Mouse (Mus musculus): Measurements from ENCODE around the gene Gm4869. TPM values are rescaled to one million over a fixed set of nuclear protein-coding genes. Genes with fewer than 3 reads are reported as not detected.

Gm4869 gene
- polyA plus RNA-seq, 1 experiment from 2014 or later: not detected

DNA sequence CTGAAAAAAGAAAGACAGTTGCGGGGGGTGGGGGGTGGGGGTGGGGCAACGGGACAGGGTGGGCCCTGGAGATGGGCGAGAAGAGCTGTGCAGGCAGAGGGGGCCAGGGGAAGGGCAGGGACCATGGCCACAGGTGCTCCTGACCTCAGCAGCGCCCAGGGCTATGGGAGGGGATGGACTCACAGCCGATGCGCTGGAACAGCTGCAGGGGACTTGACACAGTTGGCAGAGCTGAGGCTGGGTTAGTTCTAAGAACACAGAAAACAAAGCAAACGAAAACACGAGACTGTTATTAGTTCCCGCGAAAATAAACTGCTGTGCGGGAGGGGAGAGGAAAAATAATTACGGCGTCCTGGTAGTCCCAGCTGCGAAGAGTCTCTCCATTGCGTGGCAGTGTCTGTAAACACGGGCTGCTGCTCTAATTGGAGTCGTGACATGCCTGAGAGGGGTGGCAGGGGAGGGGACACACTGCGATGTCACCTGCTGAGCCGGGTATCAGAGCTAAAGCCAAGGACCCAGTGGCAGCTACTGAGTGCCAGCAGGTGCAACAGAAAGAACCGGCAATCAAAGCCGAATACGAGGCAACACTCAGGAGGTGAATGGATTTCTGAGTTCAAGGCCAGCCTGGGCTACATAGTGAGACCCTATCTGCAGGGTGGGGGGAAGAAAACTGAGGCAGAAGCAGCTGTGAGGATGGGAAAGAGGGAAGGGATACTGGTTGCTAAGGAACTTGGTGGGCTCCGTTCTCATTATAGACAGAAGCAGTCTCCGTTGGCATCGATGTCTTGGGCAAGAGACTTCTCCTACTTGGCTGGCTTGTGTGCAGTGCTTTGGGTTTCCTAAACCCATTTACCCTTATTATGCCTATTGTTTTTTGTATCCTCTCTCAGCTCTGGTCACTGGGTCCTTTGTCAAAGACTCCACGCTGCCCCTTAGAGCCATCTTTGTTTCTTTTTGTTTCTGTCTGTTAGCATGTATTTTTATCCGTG, 64.9 kb downstream of the Gm4869 start:
- ATAC-seq (replicated peaks): no peak
- H3K27me3 ChIP-seq (replicated peaks): no peaks in the 10 kb centered on the region
- no peaks in the 10 kb centered on the region for H3K36me3 ChIP-seq (replicated peaks)
- H3K4me2 ChIP-seq: peak overlapping the region; percentile 26
- H3K27ac ChIP-seq: 0 out of 2 replicates have a peak overlapping the region, but pooled peaks have one; percentile 47
- WGBS: 46% methylated on average over 27 of the region's 27 CpGs
- H3K9ac ChIP-seq: no peak overlapping the region; the same call in 1 of the 2 replicates
- peaks cover 46% of the 10 kb centered on the region for H3K4me1 ChIP-seq
- H3K9me3 ChIP-seq: no peaks in the 10 kb centered on the region
- no peak overlapping the region for H3K4me3 ChIP-seq

DNA sequence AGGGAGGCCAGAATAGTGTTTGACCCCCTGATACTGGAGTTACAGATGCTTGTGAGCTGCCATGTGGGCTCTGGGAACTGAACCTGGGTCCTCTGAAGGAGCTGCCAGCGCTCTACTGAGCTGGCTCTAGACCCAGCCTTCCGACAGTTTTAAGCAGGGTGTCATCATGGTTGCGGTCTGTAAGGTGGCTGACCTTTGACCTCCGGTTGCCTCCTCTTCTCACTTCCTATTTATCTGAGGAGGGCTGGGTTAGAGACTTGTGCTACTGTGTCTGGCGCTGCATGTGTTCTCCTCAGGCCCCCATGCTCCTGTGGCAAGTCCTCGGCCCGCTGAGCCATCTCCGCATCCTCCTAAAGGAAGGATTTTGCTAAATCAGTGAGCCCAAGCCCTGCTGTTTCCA, 68.5 kb downstream of the Gm4869 start:
- Histone ChIP-seq H3K27me3 (replicated peaks) (no peaks in the 10 kb centered on the region), H3K9ac (no peak overlapping the region), H3K4me2 (no peak overlapping the region), H3K27ac (no peak overlapping the region), H3K36me3 (replicated peaks) (no peaks in the 10 kb centered on the region), H3K9me3 (no peaks in the 10 kb centered on the region), H3K4me3 (no peak overlapping the region), H3K4me1 (peaks cover 17% of the 10 kb centered on the region)
- ATAC-seq (replicated peaks): no peak
- WGBS: 77% methylated on average over 8 of the region's 8 CpGs

DNA sequence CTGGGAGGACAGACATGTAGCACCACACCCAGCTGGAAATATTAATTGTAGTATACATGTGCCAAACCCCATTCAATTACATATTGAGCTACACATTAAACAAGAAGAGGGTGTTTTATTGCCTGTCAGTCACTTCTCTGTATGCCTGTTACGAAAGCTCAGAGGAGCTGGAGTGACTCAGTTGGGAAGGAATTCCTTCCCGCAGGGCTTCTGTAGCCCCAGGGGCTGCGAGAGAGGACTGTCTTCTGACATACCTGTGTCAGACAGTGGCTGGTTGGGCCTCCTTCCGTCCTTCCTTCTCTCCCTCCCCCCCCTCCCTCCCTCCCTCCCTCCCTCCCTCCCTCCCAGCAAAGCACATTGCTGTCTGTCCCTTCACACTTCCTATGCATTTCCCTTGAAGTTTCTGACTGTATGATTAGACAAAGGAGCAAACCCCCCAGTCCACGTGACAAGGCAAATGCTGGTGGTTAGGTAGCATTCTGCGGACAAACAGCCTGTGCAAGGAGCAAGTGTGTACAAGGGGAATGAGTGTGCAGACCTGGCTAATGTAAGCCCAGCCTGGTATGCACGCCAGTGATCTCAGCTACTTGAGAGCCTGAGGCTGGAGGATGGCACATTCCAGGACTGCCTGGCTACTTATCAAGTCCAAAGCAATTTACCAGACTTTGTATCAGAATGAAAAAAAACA, 69.5 kb downstream of the Gm4869 start:
- no peak overlapping the region for H3K4me3 ChIP-seq
- peaks cover 7% of the 10 kb centered on the region for H3K4me1 ChIP-seq
- 65% methylated on average over 7 of the region's 7 CpGs for WGBS
- H3K27ac ChIP-seq: no peak overlapping the region
- no peaks in the 10 kb centered on the region for H3K27me3 ChIP-seq (replicated peaks)
- no peak overlapping the region for H3K4me2 ChIP-seq
- no peaks in the 10 kb centered on the region for H3K9me3 ChIP-seq
- H3K36me3 ChIP-seq (replicated peaks): no peaks in the 10 kb centered on the region
- ATAC-seq (replicated peaks): no peak
- no peak overlapping the region for H3K9ac ChIP-seq

DNA sequence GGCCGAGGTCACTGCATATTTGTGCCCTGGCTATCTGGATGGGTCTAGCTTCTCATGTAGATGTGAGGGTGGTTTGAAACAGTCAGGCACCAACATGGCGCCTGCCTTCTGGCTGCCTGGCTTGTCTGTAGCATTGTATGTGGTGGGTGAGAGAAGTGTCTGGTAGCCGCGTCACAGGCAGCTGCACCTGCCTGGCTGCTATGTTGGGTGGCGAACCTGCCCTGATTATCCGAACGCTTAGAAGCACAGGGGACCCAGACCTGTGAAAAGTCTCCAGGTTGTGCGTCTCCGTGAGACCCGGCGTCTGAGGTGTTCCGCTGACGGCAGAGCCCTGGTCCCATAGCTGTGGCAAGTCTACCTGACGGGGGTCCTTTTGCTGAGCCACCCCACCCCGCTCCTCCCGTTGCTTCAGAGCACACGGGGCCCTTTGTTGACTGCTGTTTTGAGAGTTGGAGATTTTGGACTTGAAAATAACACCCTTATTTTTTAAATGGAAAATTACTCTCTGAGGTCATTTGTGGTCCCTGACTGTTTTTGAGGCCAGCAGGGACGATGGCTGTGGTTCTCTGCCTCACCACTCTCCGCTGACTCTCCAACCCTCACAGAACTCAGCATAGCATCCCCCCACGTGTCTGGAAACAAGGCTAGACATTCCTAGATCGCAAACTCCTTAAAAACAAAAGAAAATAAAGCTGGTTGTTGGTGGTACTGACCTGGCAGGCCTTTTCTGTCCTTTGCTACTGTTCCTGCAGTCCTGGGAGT, 71.9 kb downstream of the Gm4869 start:
- H3K4me2 ChIP-seq: no peak overlapping the region
- no peak overlapping the region for H3K27ac ChIP-seq
- no peaks in the 10 kb centered on the region for H3K36me3 ChIP-seq (replicated peaks)
- no peaks in the 10 kb centered on the region for H3K27me3 ChIP-seq (replicated peaks)
- ATAC-seq (replicated peaks): no peak
- no peak overlapping the region for H3K9ac ChIP-seq
- H3K4me1 ChIP-seq: no peaks in the 10 kb centered on the region
- 93% methylated on average over 21 of the region's 21 CpGs for WGBS
- no peaks in the 10 kb centered on the region for H3K9me3 ChIP-seq
- no peak overlapping the region for H3K4me3 ChIP-seq

DNA sequence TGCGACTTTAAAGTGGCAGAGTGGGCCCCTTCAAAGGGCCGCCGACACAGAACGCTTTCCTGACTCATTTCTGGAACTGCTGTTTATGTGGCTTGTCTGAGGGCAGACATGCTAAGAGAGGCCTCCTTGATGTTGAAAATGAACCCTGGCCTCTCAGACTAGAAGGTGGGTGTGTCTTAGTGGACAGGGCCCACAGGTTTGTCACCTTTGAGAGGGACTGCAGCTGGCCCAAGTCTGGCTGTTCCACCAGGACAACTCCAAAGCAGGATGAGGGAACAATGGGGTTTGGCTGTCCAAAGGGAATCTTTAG, 72.4 kb downstream of the Gm4869 start:
- no peaks in the 10 kb centered on the region for H3K9me3 ChIP-seq
- H3K4me1 ChIP-seq: no peaks in the 10 kb centered on the region
- no peak for ATAC-seq (replicated peaks)
- no peaks in the 10 kb centered on the region for H3K36me3 ChIP-seq (replicated peaks)
- H3K9ac ChIP-seq: no peak overlapping the region
- 85% methylated on average over 4 of the region's 4 CpGs for WGBS
- no peaks in the 10 kb centered on the region for H3K27me3 ChIP-seq (replicated peaks)
- no peak overlapping the region for H3K4me3 ChIP-seq
- H3K4me2 ChIP-seq: no peak overlapping the region
- H3K27ac ChIP-seq: no peak overlapping the region

DNA sequence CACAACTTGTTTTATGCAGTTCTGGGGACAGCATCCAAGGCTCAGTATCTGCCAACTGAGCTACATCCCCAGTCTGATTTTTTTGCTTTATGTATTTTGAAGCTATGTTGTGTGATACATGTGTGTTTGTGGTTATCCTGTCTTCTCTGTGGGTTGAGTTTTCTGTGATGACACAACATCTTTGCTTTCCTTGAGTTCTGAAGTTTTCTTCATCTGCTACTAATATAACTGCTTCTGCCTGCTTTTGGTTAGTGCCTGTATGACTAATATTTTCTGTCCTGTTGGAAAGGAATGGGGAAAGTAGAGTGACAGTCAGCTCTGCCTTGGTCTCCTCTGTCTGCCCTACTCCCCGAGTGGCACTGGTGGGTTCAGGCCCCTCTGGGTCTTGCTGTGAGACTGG, 75.8 kb downstream of the Gm4869 start:
- ATAC-seq (replicated peaks): no peak
- Histone ChIP-seq H3K9ac (no peak overlapping the region), H3K27ac (no peak overlapping the region), H3K27me3 (replicated peaks) (no peaks in the 10 kb centered on the region), H3K4me1 (no peaks in the 10 kb centered on the region), H3K36me3 (replicated peaks) (peaks cover 19% of the 10 kb centered on the region), H3K4me3 (no peak overlapping the region), H3K4me2 (no peak overlapping the region), H3K9me3 (no peaks in the 10 kb centered on the region)
- WGBS: 88% methylated on average over 1 of the region's 1 CpGs

DNA sequence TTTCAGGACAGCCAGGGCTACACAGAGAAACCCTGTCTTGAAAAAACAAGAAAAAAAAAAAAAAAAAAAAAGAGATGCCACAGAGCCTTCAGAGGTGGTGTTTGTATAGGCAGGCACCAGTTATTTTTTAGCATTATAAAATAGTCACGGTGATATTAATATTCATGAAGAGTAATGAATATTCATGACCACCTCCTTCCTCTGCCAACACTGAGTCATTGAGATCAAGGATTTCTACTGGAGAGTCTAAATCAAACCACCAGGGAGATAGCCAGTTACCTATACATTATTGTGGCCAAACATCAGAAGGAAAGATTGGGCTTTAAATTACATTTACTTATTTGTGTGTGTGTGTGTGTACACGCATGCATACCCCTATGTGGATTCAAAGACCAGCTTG, 81.3 kb downstream of the Gm4869 start:
- no peaks in the 10 kb centered on the region for H3K4me1 ChIP-seq
- no peaks in the 10 kb centered on the region for H3K27me3 ChIP-seq (replicated peaks)
- H3K9ac ChIP-seq: no peak overlapping the region
- H3K9me3 ChIP-seq: no peaks in the 10 kb centered on the region
- 57% methylated on average over 2 of the region's 2 CpGs for WGBS
- peaks cover 19% of the 10 kb centered on the region for H3K36me3 ChIP-seq (replicated peaks)
- H3K4me3 ChIP-seq: no peak overlapping the region
- H3K4me2 ChIP-seq: no peak overlapping the region
- no peak for ATAC-seq (replicated peaks)
- no peak overlapping the region for H3K27ac ChIP-seq

DNA sequence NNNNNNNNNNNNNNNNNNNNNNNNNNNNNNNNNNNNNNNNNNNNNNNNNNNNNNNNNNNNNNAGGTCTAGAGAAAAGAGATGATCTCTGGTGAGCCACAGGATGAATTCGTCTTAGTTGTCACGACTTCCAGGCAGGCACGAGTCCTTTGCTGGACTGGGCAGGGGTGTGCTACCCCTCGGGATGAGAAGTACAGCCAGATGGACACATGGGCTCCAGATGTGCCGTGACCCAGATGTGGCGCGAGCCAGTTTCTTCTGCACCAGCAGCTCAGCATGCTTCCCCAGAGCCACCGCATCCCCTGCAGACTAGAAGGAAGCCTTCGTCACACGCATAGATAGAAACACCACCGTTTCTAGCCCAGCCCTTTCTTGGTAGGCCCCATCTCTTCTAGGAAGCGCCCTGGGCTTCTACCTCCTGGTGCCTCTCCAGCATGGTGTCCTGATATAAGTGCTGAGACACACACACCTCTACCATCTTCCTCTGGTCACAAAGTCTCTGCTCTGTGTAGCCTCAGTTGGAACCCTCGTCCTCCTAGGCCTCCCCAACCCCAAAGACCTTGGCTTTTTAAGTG, 92.8 kb downstream of the Gm4869 start:
- no peak overlapping the region for H3K9ac ChIP-seq
- WGBS: 81% methylated on average over 13 of the region's 13 CpGs
- no peak overlapping the region for H3K4me2 ChIP-seq
- peaks cover 11% of the 10 kb centered on the region; the same call in 1 of the 2 replicates for H3K4me1 ChIP-seq
- H3K36me3 ChIP-seq (replicated peaks): no peaks in the 10 kb centered on the region
- H3K9me3 ChIP-seq: no peaks in the 10 kb centered on the region
- ATAC-seq (replicated peaks): no peak
- no peaks in the 10 kb centered on the region for H3K27me3 ChIP-seq (replicated peaks)
- no peak overlapping the region for H3K4me3 ChIP-seq
- H3K27ac ChIP-seq: no peak overlapping the region

DNA sequence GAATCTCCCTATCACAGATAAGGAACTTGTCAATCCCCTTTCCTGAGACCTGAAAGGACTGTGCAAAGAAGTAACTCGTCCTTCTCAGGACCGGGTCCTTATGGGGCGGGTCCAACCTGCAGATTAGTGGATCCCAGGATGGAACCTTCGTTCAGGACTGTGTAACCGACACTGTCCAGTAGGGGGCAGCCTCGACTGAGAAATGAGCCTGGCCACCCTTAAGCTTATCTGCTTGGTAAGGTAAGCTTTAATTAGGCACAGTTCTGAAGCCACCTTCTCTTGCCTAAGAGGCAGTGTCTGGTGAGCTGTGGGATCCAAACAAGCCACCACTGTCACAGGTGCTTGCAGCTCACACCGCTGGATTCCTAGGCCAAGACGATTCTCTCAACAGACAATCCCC, 94.7 kb downstream of the Gm4869 start:
- H3K27me3 ChIP-seq (replicated peaks): no peaks in the 10 kb centered on the region
- no peak overlapping the region for H3K27ac ChIP-seq
- no peak overlapping the region for H3K9ac ChIP-seq
- no peaks in the 10 kb centered on the region for H3K9me3 ChIP-seq
- 10% methylated on average over 8 of the region's 8 CpGs for WGBS
- no peaks in the 10 kb centered on the region for H3K36me3 ChIP-seq (replicated peaks)
- peaks cover 11% of the 10 kb centered on the region; the same call in 1 of the 2 replicates for H3K4me1 ChIP-seq
- no peak overlapping the region for H3K4me2 ChIP-seq
- no peak overlapping the region for H3K4me3 ChIP-seq
- ATAC-seq (replicated peaks): no peak; the same call in 1 of the 2 replicates

DNA sequence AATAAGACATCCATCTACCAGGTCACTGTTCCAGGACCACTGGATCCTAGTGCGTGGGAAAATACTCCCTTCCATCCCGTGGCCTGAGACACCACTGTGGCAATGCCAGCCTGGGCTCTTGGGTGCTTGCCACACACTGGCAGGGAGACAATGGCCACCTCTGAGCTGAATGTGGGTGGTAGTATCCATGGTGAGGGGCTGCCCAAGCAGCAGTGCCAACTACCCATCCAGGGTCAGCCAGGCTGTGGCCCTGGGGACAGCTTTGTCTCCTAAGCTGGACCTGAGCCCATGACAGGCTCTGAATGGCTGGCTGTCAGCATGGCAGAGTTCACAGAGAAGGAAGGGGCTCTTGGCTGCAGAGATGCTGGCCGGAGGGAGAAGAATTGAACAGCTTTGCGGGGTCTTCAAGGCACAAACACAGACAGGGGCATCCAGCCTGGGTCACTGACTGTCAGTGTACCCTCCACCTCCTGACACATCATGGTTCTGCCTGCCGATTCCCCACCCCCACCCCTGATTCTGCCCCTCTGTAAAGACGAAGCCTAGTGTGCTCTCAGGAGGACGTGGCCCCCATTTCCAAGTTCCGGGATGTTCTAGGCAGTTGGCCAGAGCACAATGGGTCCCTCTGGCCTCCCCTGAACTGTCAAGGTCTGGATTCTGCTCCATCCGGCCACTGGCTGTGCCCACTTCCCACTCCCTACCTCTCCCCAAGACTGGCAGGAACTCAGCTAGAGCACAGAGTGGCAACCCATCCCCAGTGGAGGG, 97.5 kb downstream of the Gm4869 start:
- Histone ChIP-seq H3K36me3 (replicated peaks) (no peaks in the 10 kb centered on the region), H3K4me1 (peaks cover 4% of the 10 kb centered on the region; the same call in 1 of the 2 replicates), H3K9ac (no peak overlapping the region), H3K27me3 (replicated peaks) (no peaks in the 10 kb centered on the region; the same call in 1 of the 2 replicates), H3K27ac (peak overlapping the region; percentile 48), H3K4me3 (no peak overlapping the region), H3K9me3 (no peaks in the 10 kb centered on the region), H3K4me2 (no peak overlapping the region)
- WGBS: 64% methylated on average over 9 of the region's 9 CpGs
- peak; percentile 82 for ATAC-seq (replicated peaks)
